Mouse (Mus musculus) kidney, adult 2 months (tissue): ENCODE results near the gene Fkbp6. TPM values are rescaled to one million over a fixed set of nuclear protein-coding genes. Genes with fewer than 3 reads are reported as not detected.

ENCODE experiments used
- DNase-seq: peaks from one replicate; pipeline ENCODE4 v3.0.0; 2021
- H3K27ac ChIP-seq: fragments of 200-500 bp; 2 replicates; pipeline ENCODE4 v1.5.1; 2012; ENCODE audit warnings: low read depth, low read length, control low read depth, inconsistent platforms; ENCODE audit not compliant: insufficient read depth
- H3K27me3 ChIP-seq: fragments of 200-500 bp; replicated peaks from 2 replicates; pipeline ENCODE4 v1.6.1; 2012; ENCODE audit warnings: mild to moderate bottlenecking, moderate library complexity, low read length, inconsistent platforms; ENCODE audit not compliant: control insufficient read depth, insufficient read depth
- H3K36me3 ChIP-seq: fragments of 200-500 bp; 2 replicates; pipeline ENCODE4 v1.6.1; 2012; ENCODE audit warnings: mild to moderate bottlenecking, moderate library complexity, low read length, inconsistent platforms; ENCODE audit not compliant: control insufficient read depth, insufficient read depth
- H3K4me1 ChIP-seq: fragments of 200-500 bp; 2 replicates; pipeline ENCODE4 v1.6.1; 2011; ENCODE audit warnings: low read length; ENCODE audit not compliant: control insufficient read depth, insufficient read depth
- H3K4me3 ChIP-seq: fragments of 200-500 bp; 2 replicates; pipeline ENCODE4 v1.5.1; 2011; ENCODE audit warnings: mild to moderate bottlenecking, low read depth, low read length, control low read depth; ENCODE audit not compliant: insufficient read depth
- CTCF ChIP-seq: fragments of 200-500 bp; conservative IDR thresholded peaks from 2 replicates; pipeline ENCODE4 v1.5.1; 2011; ENCODE audit warnings: low read depth, mild to moderate bottlenecking, control low read depth, low read length, moderate library complexity, mixed read lengths; ENCODE audit not compliant: insufficient read depth, insufficient read length
- POLR2A ChIP-seq: fragments of 200-500 bp; IDR thresholded peaks from one replicate; pipeline ENCODE4 v1.6.1; 2011; ENCODE audit warnings: low read depth, low read length, control low read depth
- WGBS: fragments of 180-500 bp; shearing (Covaris S2); methylation state at CpG from one replicate; pipeline ENCODE4 v1.1.7; 2018; 5-methylcytosine and 5-hydroxymethylcytosine counted together
- polyA plus RNA-seq: library from polyadenylated mRNA; depleted of rRNA; stranded (reverse); fragments of >200 nt; gene quantifications from 2 replicates; pipeline ENCODE4 v1.2.3, GENCODE M21; 2012; rRNA removed

Gene Fkbp6
- polyA plus RNA-seq, 1 experiment, result 0.08 TPM

DNA sequence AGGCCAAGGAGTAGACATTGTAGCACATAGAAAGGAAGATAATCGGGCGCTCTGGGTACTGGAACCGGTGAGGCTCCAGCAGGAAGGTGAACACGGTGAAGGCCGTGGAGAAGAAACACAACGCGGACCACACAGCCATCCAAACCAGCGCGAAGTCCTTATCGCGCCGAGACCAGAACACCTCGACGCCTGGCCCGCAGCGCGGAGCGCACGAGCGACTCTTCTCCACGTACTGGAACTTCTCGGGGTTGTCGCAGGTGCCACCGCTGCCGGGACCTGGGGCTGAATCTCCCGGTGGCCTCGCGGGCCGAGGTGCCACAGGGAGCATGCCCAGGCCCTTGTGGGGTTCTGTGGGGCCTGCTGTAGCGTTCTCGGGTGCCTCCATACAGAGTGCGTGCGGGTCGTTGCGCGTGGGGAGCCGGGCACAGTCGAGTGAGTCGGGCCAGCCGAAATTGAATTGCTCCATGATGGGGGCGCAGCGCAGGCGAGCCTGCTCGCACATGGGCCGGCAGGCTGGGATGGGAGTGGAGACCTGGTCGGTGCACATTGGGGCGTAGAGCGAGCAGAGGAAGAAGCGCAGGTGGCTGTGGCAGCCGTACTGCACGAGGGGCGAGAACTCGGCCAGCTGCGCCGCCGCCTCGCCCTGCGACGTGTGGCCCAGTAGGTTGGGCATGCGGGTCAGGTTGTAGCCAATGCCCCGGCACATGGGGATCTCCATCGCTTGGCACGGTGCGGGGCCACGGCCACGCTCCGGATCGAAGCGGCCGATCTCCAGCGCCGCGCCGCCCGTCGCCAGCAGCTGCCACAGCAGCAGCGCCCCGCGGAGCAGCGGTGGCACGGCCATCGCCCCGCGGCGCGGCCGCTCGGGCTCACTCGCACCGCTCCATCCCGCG lies 99.4 kb downstream of the Fkbp6 start:
- Histone ChIP-seq H3K36me3 (no peaks in the 10 kb centered on the region), H3K27me3 (no peaks in the 10 kb centered on the region), H3K27ac (no peak overlapping the region), H3K4me1 (no peaks in the 10 kb centered on the region), H3K4me3 (peak overlapping the region; percentile 44)
- WGBS, result 3% methylated on average over 92 of the region's 92 CpGs
- TF ChIP-seq POLR2A, result no peak
- no peak for TF ChIP-seq CTCF
- no peak for DNase-seq

DNA sequence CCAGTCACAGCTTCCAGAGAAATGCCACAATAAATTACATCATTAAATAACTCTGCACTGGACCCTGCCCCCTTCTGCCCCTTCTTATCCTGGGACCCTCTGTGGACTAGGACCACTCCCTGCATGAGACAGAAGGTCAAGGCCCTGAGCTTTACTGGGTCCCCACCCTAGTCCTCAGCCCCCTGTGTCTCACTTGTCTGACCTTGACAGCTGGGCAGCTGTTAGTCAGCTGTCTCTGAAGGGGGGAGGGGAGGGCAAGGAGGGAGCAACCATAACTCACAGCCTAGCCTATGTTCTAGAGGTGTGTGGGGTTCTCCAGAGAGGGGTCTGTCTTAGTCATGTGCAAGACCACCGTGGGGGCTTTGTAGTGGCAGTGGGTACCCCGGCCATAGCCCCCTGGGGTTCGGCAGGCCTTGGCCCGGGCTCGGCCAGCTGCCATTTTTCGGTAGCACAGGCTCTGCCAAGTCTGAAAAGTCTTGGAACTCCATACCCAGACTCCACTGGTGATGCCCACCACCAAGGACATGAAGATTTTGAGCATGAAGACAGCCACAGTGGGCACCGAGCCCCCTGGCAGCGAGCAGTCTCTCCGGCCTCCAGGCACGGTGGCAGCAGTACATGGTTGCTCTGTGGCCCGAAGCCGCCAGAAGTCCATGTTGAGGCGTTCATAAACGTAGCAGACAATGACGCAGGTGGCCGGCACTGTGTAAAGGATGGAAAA lies 100.7 kb downstream of the Fkbp6 start:
- TF ChIP-seq CTCF, result no peak
- Histone ChIP-seq H3K4me3 (no peak overlapping the region), H3K27me3 (no peaks in the 10 kb centered on the region), H3K4me1 (no peaks in the 10 kb centered on the region), H3K36me3 (0 out of 2 replicates have a peak, but pooled peaks cover 2% of the 10 kb centered on the region), H3K27ac (no peak overlapping the region)
- DNase-seq, result no peak
- 92% methylated on average over 16 of the region's 16 CpGs for WGBS

DNA sequence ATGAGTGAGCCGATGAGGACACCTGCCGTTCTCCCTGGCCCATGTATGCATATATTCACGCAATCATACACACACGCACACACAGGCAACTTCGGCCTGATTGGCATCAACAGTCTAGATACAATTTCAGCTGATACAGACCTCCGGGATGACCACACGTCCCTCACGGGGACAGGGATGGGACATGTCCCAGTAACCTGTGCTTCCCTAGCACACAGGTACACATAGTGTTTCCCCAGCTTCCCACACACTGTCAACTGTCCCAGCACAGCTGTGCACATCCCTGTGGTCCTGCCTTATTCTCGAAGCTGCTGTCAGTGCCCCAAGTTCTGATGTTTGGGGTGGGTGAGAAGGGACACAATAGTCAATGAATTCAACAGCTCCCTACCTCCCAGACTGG lies 102.5 kb downstream of the Fkbp6 start:
- H3K27ac ChIP-seq, result no peak overlapping the region
- TF ChIP-seq POLR2A, result no peak
- TF ChIP-seq CTCF, result no peak
- no peaks in the 10 kb centered on the region for H3K27me3 ChIP-seq
- H3K36me3 ChIP-seq, result peaks cover 5% of the 10 kb centered on the region
- no peak for DNase-seq
- 83% methylated on average over 9 of the region's 9 CpGs for WGBS
- H3K4me1 ChIP-seq, result no peaks in the 10 kb centered on the region
- no peak overlapping the region for H3K4me3 ChIP-seq

DNA sequence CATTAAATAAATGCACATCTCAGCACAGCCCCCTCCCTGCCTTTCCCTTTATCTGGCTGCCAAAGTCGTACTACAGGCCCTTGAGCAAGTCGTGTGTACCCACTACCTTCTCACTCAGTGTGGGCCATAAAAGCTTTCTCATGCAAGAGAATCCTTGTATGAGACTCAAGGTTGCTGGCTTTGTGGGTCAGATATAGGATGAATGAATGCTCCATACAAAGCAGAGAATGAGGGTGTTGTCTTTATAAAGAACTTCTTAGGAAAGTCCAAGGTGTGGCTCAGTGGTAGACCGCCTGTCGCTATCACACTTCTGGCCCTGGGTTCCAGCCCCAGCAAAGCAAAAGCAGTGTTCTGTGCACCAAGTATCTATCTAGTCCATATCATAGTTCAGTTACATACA lies 103.3 kb downstream of the Fkbp6 start:
- DNase-seq, result no peak
- Histone ChIP-seq H3K27ac (no peak overlapping the region), H3K4me1 (no peaks in the 10 kb centered on the region), H3K4me3 (no peak overlapping the region), H3K36me3 (peaks cover 5% of the 10 kb centered on the region), H3K27me3 (no peaks in the 10 kb centered on the region)
- WGBS, result 76% methylated on average over 4 of the region's 4 CpGs
- TF ChIP-seq CTCF, result no peak
- no peak for TF ChIP-seq POLR2A

DNA sequence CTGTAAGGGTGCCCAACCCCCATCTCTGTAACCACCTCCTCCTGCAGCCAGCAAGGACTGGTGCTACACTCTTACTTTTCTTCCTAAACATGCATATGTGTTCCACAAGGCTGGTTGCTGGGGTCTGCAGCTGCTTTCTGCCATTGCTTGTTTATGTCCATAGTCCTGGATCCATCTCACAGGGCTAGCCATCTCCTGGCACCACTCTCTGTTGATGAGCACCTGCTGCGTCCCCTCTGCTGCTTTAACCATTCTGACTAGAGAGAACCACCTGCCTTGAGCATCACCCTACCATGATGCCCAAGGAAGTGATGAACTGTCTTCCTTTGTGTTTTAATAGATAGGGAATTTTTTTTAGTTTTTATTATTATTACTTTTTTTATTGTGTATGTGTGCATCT lies 106.7 kb downstream of the Fkbp6 start:
- Histone ChIP-seq H3K27ac (no peak overlapping the region), H3K27me3 (no peaks in the 10 kb centered on the region), H3K4me1 (no peaks in the 10 kb centered on the region), H3K36me3 (peaks cover 9% of the 10 kb centered on the region), H3K4me3 (no peak overlapping the region)
- no peak for TF ChIP-seq POLR2A
- no peak for TF ChIP-seq CTCF
- 95% methylated on average over 1 of the region's 1 CpGs for WGBS
- no peak for DNase-seq

DNA sequence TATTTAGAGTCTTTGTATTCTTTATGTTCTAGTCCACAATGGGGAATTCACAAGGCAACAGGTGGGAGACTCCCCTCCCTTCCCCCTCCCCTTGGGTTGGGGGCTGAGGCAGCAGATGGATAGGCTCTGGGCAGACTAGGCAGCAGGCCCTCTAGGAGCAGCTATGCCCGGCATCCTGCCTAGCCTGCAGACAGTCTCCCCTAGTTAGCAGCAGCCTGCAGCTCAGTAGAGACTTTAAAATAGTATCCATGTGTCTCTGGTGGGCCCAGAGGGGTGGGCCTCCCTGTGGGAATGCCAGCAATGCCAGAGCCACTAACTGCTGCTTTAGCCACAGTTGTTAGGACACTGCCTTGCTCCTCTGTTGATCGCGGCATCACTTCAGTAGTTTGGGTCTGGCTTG lies 107.2 kb downstream of the Fkbp6 start:
- H3K4me3 ChIP-seq, result no peak overlapping the region
- WGBS, result 88% methylated on average over 3 of the region's 3 CpGs
- H3K27ac ChIP-seq, result no peak overlapping the region
- no peak for DNase-seq
- H3K36me3 ChIP-seq, result peaks cover 9% of the 10 kb centered on the region
- H3K4me1 ChIP-seq, result no peaks in the 10 kb centered on the region
- TF ChIP-seq CTCF (no peak), POLR2A (no peak)
- no peaks in the 10 kb centered on the region for H3K27me3 ChIP-seq

DNA sequence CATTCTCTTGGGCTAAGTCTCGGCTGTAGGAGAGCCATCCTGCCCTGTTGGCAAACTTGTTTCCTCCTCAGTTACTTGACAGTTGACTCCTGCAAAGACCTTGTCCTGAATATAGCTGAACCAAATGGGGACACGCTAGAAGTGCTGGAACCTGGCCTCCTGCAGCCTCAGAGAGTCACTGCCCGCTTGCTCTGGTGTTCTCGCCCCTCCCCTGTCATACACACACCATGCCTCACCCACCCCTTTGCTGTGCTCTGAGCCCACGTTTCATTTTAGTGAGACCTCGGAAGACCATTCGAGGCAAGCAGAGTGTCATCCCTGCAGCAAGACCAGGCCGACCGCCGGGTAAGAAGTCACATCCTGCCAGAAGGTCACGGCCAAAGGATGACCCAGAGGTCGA lies 107.7 kb downstream of the Fkbp6 start:
- Histone ChIP-seq H3K4me1 (no peaks in the 10 kb centered on the region), H3K4me3 (no peak overlapping the region), H3K27ac (no peak overlapping the region), H3K27me3 (no peaks in the 10 kb centered on the region), H3K36me3 (peaks cover 9% of the 10 kb centered on the region)
- TF ChIP-seq POLR2A (no peak), CTCF (no peak)
- WGBS, result 77% methylated on average over 12 of the region's 12 CpGs
- DNase-seq, result no peak

Other genes with a start within 250 kb of the Fkbp6 start
- gene Tbl2, start 200.4 kb downstream of the Fkbp6 start, polyA plus RNA-seq, result 10.1 and 10.2 TPM in 2 replicates
- gene Bcl7b, start 181.8 kb downstream of the Fkbp6 start, polyA plus RNA-seq, result 36.7 and 47.9 TPM in 2 replicates
- 16.5 and 18.7 TPM in 2 replicates for gene Baz1b, start 162.8 kb downstream of the Fkbp6 start, polyA plus RNA-seq
- gene Fzd9, start 98.8 kb downstream of the Fkbp6 start, polyA plus RNA-seq, result 0.67 and 0.83 TPM in 2 replicates
- gene Trim50, start 3.3 kb upstream of the Fkbp6 start, polyA plus RNA-seq, result 0.06 TPM in 1 of 2 replicates, not detected in the other
- gene Nsun5, start 19.9 kb upstream of the Fkbp6 start, polyA plus RNA-seq, result 23.6 and 27.1 TPM in 2 replicates
- 10.1 and 12.6 TPM in 2 replicates for gene Pom121, start 44.5 kb upstream of the Fkbp6 start, polyA plus RNA-seq
- 14.1 and 16.6 TPM in 2 replicates for gene Hip1, start 195.1 kb upstream of the Fkbp6 start, polyA plus RNA-seq
- not detected in 2 replicates for gene Ccl26, start 213.5 kb upstream of the Fkbp6 start, polyA plus RNA-seq
- 1.0 and 1.2 TPM in 2 replicates for gene Ccl24, start 223.0 kb upstream of the Fkbp6 start, polyA plus RNA-seq